Mouse (Mus musculus) cerebellum, adult 2 months (tissue): ENCODE measurements at regions not wholly inside any gene's neighbourhood (a gene's known extent, or its start where the extent isn't known, plus 50 kb on each side); places are given as distances from the start of the nearest gene placed in this dataset.

Source experiments
- DNase-seq, 2 experiments: peaks; one replicate each; pipeline ENCODE4 v3.0.0; 2021
- H3K27ac ChIP-seq: fragments of 200-500 bp; 2 replicates; pipeline ENCODE4 v1.5.1; 2012; ENCODE audit warnings: low read length, control low read depth, inconsistent platforms; ENCODE audit not compliant: insufficient read depth
- H3K27me3 ChIP-seq: fragments of 200-500 bp; 2 replicates; pipeline ENCODE4 v1.6.1; 2012; ENCODE audit warnings: inconsistent platforms, mild to moderate bottlenecking, low read length, moderate library complexity; ENCODE audit not compliant: control insufficient read depth, insufficient read depth
- H3K4me1 ChIP-seq: fragments of 200-500 bp; 2 replicates; pipeline ENCODE4 v1.6.1; 2011; ENCODE audit warnings: low read length; ENCODE audit not compliant: control insufficient read depth, insufficient read depth
- H3K4me3 ChIP-seq: fragments of 200-500 bp; replicated peaks from 2 replicates; pipeline ENCODE3; 2011; ENCODE audit warnings: mild to moderate bottlenecking, low read depth, low read length, control low read depth; ENCODE audit not compliant: insufficient read depth
- CTCF ChIP-seq: fragments of 200-500 bp; IDR thresholded peaks from 2 replicates; pipeline ENCODE4 v1.5.1; 2011; ENCODE audit warnings: low read depth, mild to moderate bottlenecking, control low read depth, low read length, moderate library complexity, borderline replicate concordance; ENCODE audit not compliant: insufficient read depth
- POLR2A ChIP-seq: fragments of 200-500 bp; IDR thresholded peaks from 2 replicates; pipeline ENCODE4 v1.6.1; 2011; ENCODE audit warnings: low read length, control low read depth, borderline replicate concordance; ENCODE audit not compliant: insufficient read depth
- WGBS: fragments of 180-500 bp; shearing (Covaris S2); methylation state at CpG from one replicate; pipeline ENCODE4 v1.1.7; 2018; 5-methylcytosine and 5-hydroxymethylcytosine counted together

DNA sequence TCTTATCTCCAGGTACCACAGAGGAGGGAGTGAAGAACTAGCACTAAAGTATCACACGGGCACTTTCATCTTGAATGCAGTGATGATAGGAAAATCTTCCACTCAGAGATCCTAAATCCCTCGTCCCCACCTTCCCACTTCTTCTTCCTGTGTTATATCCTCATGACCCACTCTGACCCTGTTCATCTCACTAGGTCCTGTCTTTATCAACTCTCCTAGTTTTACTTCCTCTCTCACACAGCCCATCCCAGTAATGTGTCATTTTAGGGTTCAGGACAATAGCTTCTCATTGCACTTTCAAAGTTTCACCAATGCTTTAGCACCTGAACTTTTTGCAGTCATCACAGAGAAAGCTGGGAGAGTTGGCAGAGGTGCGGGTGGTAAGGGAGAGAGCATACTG lies 261.0 kb downstream of the Kcnj2 start:
- Histone ChIP-seq H3K4me3 (no peak overlapping the region), H3K27ac (no peak overlapping the region), H3K27me3 (no peaks in the 10 kb centered on the region), H3K4me1 (no peaks in the 10 kb centered on the region)
- WGBS = 92% methylated on average over 3 of the region's 3 CpGs
- TF ChIP-seq CTCF (no peak), POLR2A (no peak)
- no peak for DNase-seq

DNA sequence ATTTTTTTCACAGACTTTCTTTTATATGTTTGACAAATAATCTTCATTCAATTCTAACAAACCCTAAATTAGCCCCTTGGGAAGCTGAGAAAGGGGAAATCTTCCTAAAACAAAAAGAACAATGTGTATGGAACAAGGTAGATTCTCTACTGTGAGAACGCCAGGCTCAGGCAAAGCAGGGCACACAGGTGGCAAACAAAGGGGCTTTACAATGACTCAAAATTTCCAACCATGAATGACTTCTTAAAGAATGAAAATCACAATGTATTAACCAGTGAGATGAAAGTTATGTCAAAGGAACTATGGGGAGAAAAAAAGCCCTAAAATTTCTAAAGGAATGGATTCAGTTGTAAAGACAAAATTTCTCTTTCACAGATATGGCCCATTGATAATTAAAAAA lies 262.3 kb downstream of the Kcnj2 start:
- DNase-seq = no peak
- TF ChIP-seq CTCF (no peak), POLR2A (no peak)
- Histone ChIP-seq H3K4me3 (no peak overlapping the region), H3K27ac (no peak overlapping the region), H3K27me3 (no peaks in the 10 kb centered on the region), H3K4me1 (no peaks in the 10 kb centered on the region)
- WGBS = 71% methylated on average over 1 of the region's 1 CpGs

DNA sequence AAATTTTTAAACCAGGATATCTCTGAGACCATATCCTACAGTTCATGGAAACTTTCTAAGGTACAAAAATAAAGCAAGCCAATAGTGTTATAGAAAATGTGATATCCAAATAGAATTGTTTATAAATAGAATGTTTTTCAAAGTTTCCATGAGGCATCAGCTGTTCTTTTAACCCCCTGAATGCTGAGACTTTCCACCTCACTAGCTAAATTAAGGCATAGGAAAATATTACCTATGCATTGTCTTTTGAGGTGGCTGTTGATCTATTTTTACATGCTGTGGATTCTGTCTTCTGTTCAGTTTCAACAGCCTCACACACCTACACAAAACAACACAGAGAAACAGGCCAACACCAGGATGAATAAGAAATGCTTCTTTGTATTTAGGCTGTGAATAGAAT lies 265.6 kb downstream of the Kcnj2 start:
- TF ChIP-seq POLR2A (no peak), CTCF (no peak)
- H3K27ac ChIP-seq = no peak overlapping the region
- H3K4me3 ChIP-seq = no peak overlapping the region
- H3K4me1 ChIP-seq = no peaks in the 10 kb centered on the region
- DNase-seq = no peak
- H3K27me3 ChIP-seq = no peaks in the 10 kb centered on the region

DNA sequence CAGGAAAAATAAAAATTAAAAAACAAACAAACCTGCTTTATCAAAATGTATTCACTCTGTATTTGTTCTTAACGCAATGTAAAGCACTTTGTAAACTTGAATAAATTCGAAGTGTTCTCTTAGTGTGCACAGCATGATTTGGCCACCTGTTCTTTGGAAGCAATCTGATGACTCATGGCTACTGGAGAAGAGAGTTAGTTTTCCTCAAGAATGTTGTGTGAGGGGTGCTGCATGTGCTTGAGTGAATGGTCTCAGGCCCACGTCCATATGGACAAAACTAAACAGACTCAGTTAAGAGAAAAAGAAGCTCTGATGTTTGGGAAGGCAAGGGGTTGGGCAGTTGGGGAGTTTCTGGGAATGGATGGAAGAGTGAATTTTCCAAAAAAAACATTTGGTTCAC lies 267.1 kb downstream of the Kcnj2 start:
- no peak for DNase-seq
- 58% methylated on average over 3 of the region's 3 CpGs for WGBS

DNA sequence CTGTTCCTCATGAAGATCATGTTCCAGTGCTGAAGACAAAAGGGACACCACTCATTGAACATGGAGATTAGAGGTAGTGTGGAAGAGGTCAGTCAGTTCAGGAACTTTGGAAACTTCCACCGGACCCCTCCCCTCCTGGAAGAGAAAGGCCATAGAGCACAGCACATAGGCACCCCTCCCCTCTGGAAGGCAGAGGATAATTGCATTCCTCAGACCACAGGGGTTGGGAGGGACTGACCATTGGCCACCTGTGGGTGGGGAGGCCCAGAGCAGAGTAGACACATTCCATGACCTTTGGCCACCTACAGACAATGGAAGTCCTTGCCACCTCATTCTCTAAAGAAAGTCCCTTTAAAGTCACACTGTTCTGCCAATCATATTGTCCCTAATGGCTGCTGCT lies 281.6 kb downstream of the Kcnj2 start:
- 7% methylated on average over 1 of the region's 1 CpGs for WGBS
- DNase-seq = no peak
- Histone ChIP-seq H3K4me3 (no peak overlapping the region), H3K27ac (no peak overlapping the region), H3K27me3 (no peaks in the 10 kb centered on the region), H3K4me1 (no peaks in the 10 kb centered on the region)
- TF ChIP-seq POLR2A (no peak), CTCF (no peak)

More for the DNA sequence above, 267.1 kb downstream of the Kcnj2 start:
- H3K4me1 ChIP-seq = no peaks in the 10 kb centered on the region
- TF ChIP-seq CTCF (no peak), POLR2A (no peak)
- no peaks in the 10 kb centered on the region for H3K27me3 ChIP-seq
- no peak overlapping the region for H3K4me3 ChIP-seq
- no peak overlapping the region for H3K27ac ChIP-seq

DNA sequence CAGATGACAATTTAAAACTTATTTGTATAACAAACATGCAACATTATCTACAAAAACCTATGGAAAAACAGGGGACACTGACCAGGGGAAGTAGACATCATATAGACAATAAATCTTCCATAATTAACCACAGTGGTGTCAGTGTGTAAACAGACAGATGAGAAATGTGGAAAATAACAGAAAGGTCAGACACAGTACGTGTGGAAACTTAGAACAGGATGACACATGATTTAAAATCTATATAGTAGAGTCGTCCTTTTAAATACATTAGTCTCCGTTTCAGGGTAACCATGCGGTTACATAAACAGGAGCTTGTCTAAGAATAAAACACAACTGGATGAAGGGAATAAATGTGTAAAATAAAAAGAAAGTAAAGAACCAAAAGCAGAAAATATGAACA lies 284.1 kb downstream of the Kcnj2 start:
- Histone ChIP-seq H3K4me3 (no peak overlapping the region), H3K4me1 (no peaks in the 10 kb centered on the region), H3K27ac (no peak overlapping the region), H3K27me3 (no peaks in the 10 kb centered on the region)
- TF ChIP-seq CTCF (no peak), POLR2A (no peak)
- 83% methylated on average over 4 of the region's 4 CpGs for WGBS
- no peak for DNase-seq

DNA sequence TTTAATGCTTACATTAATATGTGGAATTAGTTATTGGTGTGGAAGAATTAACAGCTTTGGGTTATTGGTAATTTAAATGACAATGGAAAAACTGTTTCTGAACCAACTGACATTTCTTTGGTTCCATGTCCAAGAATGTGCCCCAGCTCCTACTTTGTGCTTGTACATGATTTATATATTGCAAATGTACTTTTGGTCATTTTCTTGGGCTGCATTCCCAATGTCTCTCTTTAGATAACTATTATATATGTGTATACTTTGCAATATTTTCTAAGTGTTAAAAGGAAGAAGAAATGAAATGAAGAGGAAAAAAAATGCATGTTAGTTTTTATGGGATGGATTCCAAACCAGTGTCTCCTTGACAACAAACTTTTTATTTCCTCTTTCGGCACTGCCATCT lies 297.4 kb downstream of the Kcnj2 start:
- 41% methylated on average over 1 of the region's 1 CpGs for WGBS
- Histone ChIP-seq H3K4me3 (no peak overlapping the region), H3K27me3 (no peaks in the 10 kb centered on the region), H3K27ac (no peak overlapping the region), H3K4me1 (no peaks in the 10 kb centered on the region)
- DNase-seq = no peak
- TF ChIP-seq CTCF = no peak
- TF ChIP-seq POLR2A = no peak

DNA sequence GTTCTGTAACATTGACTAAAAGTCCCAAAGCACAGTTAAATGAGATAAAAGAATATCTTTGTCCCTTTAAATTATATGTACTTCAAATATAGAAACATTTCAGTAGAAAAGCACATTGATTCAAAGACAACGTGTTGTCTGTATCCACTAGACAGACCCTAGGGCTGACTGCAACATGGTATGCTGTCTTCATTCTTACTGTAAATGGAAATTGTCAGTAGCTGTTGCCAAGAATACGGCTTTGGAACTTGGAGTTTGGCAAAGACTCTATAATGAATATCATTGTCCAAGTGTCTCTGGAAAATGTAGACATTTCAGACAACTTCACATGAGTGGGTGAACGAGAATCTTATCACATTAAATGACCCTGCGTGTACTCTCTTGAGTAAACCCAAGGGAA lies 311.2 kb downstream of the Kcnj2 start:
- DNase-seq = no peak
- TF ChIP-seq CTCF = no peak
- TF ChIP-seq POLR2A = no peak
- 10% methylated on average over 4 of the region's 4 CpGs for WGBS
- H3K27me3 ChIP-seq = no peaks in the 10 kb centered on the region
- no peak overlapping the region for H3K4me3 ChIP-seq
- no peak overlapping the region for H3K27ac ChIP-seq
- no peaks in the 10 kb centered on the region for H3K4me1 ChIP-seq
